Mouse (Mus musculus) forebrain, postnatal 0 days (tissue): ENCODE results near the gene Clip2. TPM values are rescaled to one million over a fixed set of nuclear protein-coding genes. Genes with fewer than 3 reads are reported as not detected.

ENCODE experiments used
- ATAC-seq: fragments of 200-750 bp; cut with Nextera tagmentation; 2 replicates; pipeline ENCODE4 v1.8.0; 2017; ENCODE audit warnings: mild to moderate bottlenecking, moderate library complexity
- DNase-seq: peaks from one replicate; pipeline ENCODE4 v3.0.0-alpha.2; 2015
- H3K27ac ChIP-seq: fragments of 300-500 bp; sonication (generic); 2 replicates; pipeline ENCODE4 v1.5.1; 2014; ENCODE audit warnings: low read depth, mild to moderate bottlenecking, antibody characterized with exemption, low read length, moderate library complexity, mixed read lengths
- H3K27me3 ChIP-seq: fragments of 300-500 bp; sonication (generic); 2 replicates; pipeline ENCODE4 v1.6.1; 2014; ENCODE audit warnings: mild to moderate bottlenecking, low read length, mixed read lengths; ENCODE audit not compliant: insufficient read depth
- H3K36me3 ChIP-seq: fragments of 300-500 bp; sonication (generic); 2 replicates; pipeline ENCODE4 v1.6.1; 2014; ENCODE audit warnings: mild to moderate bottlenecking, moderate library complexity; ENCODE audit not compliant: insufficient read depth
- H3K4me1 ChIP-seq: fragments of 300-500 bp; sonication (generic); 2 replicates; pipeline ENCODE4 v1.6.1; 2014; ENCODE audit warnings: antibody characterized with exemption; ENCODE audit not compliant: insufficient read depth
- H3K4me2 ChIP-seq: fragments of 300-500 bp; sonication (generic); 2 replicates; pipeline ENCODE4 v1.6.1; 2014; ENCODE audit warnings: low read depth, mild to moderate bottlenecking, moderate library complexity
- H3K4me3 ChIP-seq: fragments of 300-500 bp; sonication (generic); 2 replicates; pipeline ENCODE4 v1.5.1; 2014; ENCODE audit warnings: low read depth, low read length, mixed read lengths
- H3K9ac ChIP-seq: fragments of 300-500 bp; sonication (generic); 2 replicates; pipeline ENCODE4 v1.6.1; 2014; ENCODE audit warnings: mild to moderate bottlenecking
- H3K9me3 ChIP-seq: fragments of 300-500 bp; sonication (generic); 2 replicates; pipeline ENCODE4 v1.6.1; 2016; ENCODE audit warnings: low read length
- CTCF ChIP-seq: sonication (generic); IDR thresholded peaks from 2 replicates; pipeline ENCODE4 v1.5.1; 2016; ENCODE audit warnings: antibody characterized with exemption, control low read depth, low read depth
- WGBS: fragments of 180-500 bp; shearing (Covaris S2); extraction: QIAGEN DNeasy Blood & Tissue Kit; methylation state at CpG from one replicate; pipeline ENCODE4 v1.1.7; 2014; 5-methylcytosine and 5-hydroxymethylcytosine counted together
- polyA plus RNA-seq: library from polyadenylated mRNA; unstranded; fragments of >200 nt; fragmentation: Nextera tagmentation; extraction: Ambion mirVana; gene quantifications from 2 replicates; pipeline ENCODE4 v1.2.1, GENCODE M21; 2015
- total RNA-seq: library from RNA; depleted of rRNA; stranded (reverse); fragments of >200 nt; gene quantifications from 2 replicates; pipeline ENCODE4 v1.2.3, GENCODE M21; 2014

Gene Clip2
- total and polyA plus RNA-seq, 2 experiments from 2014 or later, result 14.5 to 162 TPM

DNA sequence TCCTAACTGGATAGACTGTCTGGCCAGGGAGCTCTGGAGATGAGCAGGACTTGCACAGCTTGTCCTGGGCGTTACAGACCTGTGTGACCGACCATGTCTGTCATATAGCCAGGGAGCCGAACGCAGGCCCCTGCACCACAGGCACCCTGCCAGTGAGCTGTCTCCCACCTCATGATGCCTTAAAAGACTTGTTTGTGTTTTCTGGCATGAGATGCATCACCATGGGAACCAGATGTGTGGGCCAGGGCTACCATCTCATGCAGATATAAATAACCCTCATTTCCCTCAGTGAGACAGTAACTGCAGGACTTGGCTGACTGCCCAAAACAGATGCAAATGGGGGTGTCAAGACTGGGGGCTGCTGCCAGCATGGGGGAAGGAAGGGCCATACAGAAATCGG, 40.1 kb downstream of the Clip2 start:
- H3K4me2 ChIP-seq, result no peak overlapping the region
- H3K4me1 ChIP-seq, result peaks cover 11% of the 10 kb centered on the region
- 11% methylated on average over 5 of the region's 5 CpGs for WGBS
- peak overlapping the region; percentile 76 for H3K27ac ChIP-seq
- no peak overlapping the region for H3K9ac ChIP-seq
- H3K4me3 ChIP-seq, result no peak overlapping the region
- no peak for TF ChIP-seq CTCF
- H3K36me3 ChIP-seq, result peaks cover 79% of the 10 kb centered on the region
- no peaks in the 10 kb centered on the region for H3K27me3 ChIP-seq
- peak; percentile 87 for ATAC-seq
- H3K9me3 ChIP-seq, result no peaks in the 10 kb centered on the region
- DNase-seq, result peak; percentile 85

DNA sequence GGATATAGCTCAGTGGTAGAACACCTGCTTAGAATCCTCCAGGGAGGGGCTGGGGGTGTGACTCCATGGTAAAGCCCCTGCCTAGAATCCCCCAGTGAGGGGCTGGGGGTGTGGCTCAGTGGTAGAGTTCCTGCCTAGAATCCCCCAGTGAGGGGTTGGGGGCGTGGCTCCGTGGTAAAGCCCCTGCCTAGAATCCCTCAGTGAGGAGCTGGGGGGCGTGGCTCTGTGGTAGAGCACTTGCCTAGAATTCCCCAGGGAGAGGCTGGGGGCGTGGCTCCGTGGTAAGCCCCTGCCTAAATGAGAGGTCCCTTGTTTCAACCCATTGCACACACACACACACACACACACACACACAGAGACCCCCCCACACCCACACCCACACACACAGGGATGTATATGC, 42.0 kb downstream of the Clip2 start:
- H3K9me3 ChIP-seq, result no peaks in the 10 kb centered on the region
- 96% methylated on average over 5 of the region's 5 CpGs for WGBS
- no peak overlapping the region for H3K4me2 ChIP-seq
- no peak for DNase-seq
- peaks cover 11% of the 10 kb centered on the region for H3K4me1 ChIP-seq
- H3K27me3 ChIP-seq, result no peaks in the 10 kb centered on the region
- peaks cover 67% of the 10 kb centered on the region for H3K36me3 ChIP-seq
- ATAC-seq, result no peak
- H3K27ac ChIP-seq, result no peak overlapping the region
- no peak for TF ChIP-seq CTCF
- H3K9ac ChIP-seq, result no peak overlapping the region
- no peak overlapping the region for H3K4me3 ChIP-seq

DNA sequence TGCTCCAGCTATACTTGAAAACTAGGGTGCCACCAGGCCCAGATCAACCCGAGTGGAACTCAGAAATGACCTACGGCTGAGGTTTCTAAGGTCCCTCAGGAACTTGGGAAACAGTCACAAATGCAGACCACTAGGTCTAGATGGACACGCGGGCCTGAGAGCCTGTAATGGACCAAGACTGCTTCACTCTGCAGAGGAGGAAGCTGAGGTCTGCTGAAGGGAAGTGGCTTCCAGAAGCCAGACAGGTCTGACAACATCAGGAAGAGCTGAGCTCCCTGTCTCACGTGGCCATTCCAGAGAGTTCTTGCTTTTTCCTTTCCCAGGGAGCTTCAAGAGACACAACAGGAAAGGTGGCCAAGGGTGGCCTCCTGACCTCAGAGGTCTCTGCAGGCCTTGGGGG, 43.3 kb downstream of the Clip2 start:
- 0 out of 2 replicates have a peak overlapping the region, but pooled peaks have one; percentile 15 for H3K27ac ChIP-seq
- ATAC-seq (no peak), DNase-seq (no peak)
- peaks cover 68% of the 10 kb centered on the region for H3K36me3 ChIP-seq
- TF ChIP-seq CTCF, result no peak
- no peaks in the 10 kb centered on the region for H3K9me3 ChIP-seq
- no peak overlapping the region for H3K4me2 ChIP-seq
- no peak overlapping the region for H3K9ac ChIP-seq
- 88% methylated on average over 5 of the region's 5 CpGs for whole genome bisulfite sequencing
- H3K4me3 ChIP-seq, result no peak overlapping the region
- peaks cover 11% of the 10 kb centered on the region for H3K4me1 ChIP-seq
- H3K27me3 ChIP-seq, result no peaks in the 10 kb centered on the region

DNA sequence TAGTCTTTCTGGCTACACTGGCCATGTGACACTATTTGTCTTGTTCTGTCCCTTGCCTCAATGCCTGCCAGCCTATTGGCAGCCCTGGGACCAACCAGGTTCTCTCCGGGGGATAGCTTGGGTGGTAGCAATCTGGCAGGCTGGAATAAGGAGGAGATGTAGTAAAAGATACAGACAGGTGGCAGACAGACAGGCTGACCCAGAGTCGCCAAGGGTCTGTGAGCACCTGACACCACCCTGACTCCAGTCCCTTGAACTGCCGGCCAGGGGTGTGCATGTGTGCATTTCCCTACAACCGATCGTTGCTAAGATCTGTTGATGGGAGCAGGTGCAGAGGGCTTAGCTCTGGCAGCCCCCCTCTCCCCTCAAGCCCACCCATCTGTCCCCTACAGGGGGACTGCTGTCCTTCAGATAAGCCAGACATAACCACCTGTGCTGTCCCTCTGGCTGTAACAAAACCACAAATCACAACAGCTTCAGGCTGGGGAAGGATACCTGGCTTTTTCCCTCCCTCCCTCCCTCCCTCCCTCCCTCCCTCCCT, 44.3 kb downstream of the Clip2 start:
- Histone ChIP-seq H3K4me2 (no peak overlapping the region), H3K27me3 (no peaks in the 10 kb centered on the region), H3K36me3 (peaks cover 68% of the 10 kb centered on the region), H3K4me3 (no peak overlapping the region), H3K27ac (peak overlapping the region; percentile 50; the same call in 1 of the 2 replicates), H3K4me1 (peaks cover 11% of the 10 kb centered on the region), H3K9ac (no peak overlapping the region), H3K9me3 (no peaks in the 10 kb centered on the region)
- ATAC-seq, result no peak
- DNase-seq, result no peak
- no peak for TF ChIP-seq CTCF
- whole genome bisulfite sequencing, result 45% methylated on average over 5 of the region's 5 CpGs

DNA sequence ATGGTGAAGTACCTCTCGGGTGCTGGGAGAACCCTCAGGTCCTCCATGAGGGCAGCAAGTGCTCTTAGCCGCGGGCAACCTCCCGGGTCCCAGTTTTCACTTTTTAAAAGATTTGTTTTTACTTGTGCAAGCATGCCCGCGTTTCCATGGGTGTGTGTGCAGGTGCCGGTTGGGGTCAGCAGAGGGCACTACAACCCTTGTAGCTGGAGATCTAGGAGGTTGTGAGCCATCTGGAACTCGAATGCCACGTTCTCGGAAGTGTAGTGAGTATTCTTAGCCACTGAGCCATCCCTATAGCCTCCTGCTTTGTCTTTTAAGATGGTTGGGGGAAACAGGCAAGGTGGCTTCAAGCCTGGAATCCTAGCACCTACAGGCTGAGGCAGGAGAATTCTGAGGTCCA, 44.9 kb downstream of the Clip2 start:
- Histone ChIP-seq H3K9me3 (no peaks in the 10 kb centered on the region), H3K36me3 (peaks cover 68% of the 10 kb centered on the region), H3K27ac (peak overlapping the region; percentile 50; the same call in 1 of the 2 replicates)

DNA sequence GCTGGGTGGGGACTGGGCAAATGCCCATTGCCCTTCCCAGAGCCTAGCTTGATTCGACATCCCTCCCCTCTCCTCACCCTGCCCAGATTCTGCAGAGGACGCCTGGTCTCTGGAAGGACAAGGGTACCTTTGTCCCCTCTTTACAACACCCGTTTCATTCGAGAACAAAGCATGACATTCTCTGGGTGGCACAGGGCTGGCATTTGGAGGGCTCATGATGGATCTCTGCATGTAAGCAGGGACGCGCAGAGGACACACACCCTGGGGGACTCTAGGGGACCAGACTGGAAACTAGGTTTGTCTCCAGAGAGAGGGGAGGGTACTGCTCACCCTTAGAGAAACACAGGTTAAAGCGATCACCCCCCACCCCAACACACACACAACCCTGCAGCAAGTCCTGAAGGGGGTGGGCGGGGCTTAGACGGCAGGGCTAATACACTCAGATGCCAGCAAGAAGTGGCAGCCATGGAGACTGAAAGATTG, 46.4 kb downstream of the Clip2 start:
- H3K27me3 ChIP-seq, result no peaks in the 10 kb centered on the region
- DNase-seq, result peak; percentile 54
- H3K9me3 ChIP-seq, result no peaks in the 10 kb centered on the region
- H3K4me3 ChIP-seq, result no peak overlapping the region
- ATAC-seq, result peak; percentile 82
- no peak for TF ChIP-seq CTCF
- no peaks in the 10 kb centered on the region for H3K4me1 ChIP-seq
- WGBS, result 36% methylated on average over 9 of the region's 9 CpGs
- no peak overlapping the region for H3K9ac ChIP-seq
- peak overlapping the region; percentile 67 for H3K27ac ChIP-seq
- peaks cover 74% of the 10 kb centered on the region for H3K36me3 ChIP-seq
- H3K4me2 ChIP-seq, result no peak overlapping the region

More for the DNA sequence above, 44.9 kb downstream of the Clip2 start:
- WGBS, result 17% methylated on average over 10 of the region's 10 CpGs
- H3K4me3 ChIP-seq, result no peak overlapping the region
- ATAC-seq (peak; percentile 50), DNase-seq (peak; percentile 73)
- no peak overlapping the region for H3K4me2 ChIP-seq
- no peaks in the 10 kb centered on the region for H3K27me3 ChIP-seq
- TF ChIP-seq CTCF, result peak; percentile 72
- H3K4me1 ChIP-seq, result peaks cover 8% of the 10 kb centered on the region
- no peak overlapping the region for H3K9ac ChIP-seq

DNA sequence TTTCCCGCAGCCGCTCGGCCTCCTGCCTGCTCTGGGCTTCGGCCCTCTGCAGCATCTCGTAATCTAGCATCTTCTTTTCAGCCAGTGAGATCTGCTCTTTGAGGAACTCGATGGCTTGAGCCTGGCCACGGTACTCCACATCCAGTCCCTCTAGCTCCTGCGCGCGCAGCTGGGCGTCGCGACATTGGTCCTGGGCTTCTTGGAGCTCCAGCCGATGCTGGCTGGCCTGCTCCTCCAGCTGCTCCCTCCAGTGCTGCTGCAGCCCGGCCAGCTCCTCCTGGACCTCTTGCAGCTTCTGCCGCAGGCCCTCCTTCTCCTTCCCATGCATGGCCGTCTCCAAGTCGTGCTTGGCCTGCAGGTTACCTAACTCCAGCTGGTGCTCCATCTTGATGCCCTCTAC, 49.6 kb downstream of the Clip2 start:
- ATAC-seq, result no peak
- no peaks in the 10 kb centered on the region for H3K27me3 ChIP-seq
- H3K4me3 ChIP-seq, result no peak overlapping the region
- no peak overlapping the region for H3K9ac ChIP-seq
- 95% methylated on average over 18 of the region's 18 CpGs for WGBS
- DNase-seq, result no peak
- TF ChIP-seq CTCF, result no peak
- no peaks in the 10 kb centered on the region for H3K9me3 ChIP-seq
- H3K27ac ChIP-seq, result no peak overlapping the region
- H3K4me2 ChIP-seq, result no peak overlapping the region
- peaks cover 61% of the 10 kb centered on the region for H3K36me3 ChIP-seq
- H3K4me1 ChIP-seq, result no peaks in the 10 kb centered on the region
